Mouse (Mus musculus) ES-Bruce4 (cell line): Measurements from ENCODE around the gene Asic4.

ENCODE experiments used
- EP300 ChIP-seq: IDR thresholded peaks from 2 replicates; pipeline ENCODE4 v1.6.1; 2011; ENCODE audit warnings: low read depth, low read length; ENCODE audit not compliant: insufficient read depth
- POLR2A ChIP-seq: IDR thresholded peaks from one replicate; pipeline ENCODE4 v1.8.1; 2011; ENCODE audit warnings: low read length; ENCODE audit not compliant: insufficient read depth

DNA sequence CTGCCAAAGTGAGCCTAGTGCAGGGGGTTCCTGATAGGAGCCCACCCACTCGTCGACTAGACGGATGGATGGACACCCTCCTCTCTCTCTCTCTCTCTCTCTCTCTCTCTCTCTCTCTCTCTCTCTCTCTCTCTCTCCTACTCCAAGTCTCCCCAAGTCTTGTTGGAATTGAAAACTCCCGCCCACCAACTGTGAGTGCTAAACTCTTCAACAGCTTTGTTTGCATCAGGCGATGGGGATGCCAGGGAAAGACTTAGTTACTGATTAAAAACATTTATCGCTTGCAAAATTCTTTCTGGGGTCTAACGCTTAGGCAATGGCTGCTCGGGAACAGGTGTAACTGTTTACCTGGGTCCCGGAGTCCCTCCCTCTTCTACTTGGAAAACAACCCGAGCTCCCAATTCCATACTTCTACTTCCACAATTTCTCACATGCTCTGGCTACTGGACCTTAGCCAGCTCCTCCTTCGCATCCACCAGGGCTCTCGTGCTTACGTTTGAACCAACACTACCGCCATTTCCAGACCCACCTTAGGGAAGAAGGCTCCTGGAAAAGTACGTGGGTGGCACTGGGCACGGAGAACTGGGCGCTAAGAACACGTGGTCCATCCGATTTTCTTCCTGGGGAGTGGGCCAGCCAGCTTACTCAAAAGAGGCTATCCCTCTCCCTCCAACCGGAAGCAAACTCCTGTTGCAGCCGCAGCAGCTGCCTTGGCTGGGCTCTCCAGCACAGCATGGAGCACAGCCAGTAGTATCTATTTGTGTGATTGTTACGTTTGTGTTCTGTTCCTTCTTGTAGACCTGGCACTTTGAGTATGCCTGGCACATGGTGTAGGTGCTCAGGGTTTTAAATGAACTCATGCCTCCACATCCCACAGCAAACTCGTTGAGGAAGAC is 8.8 kb downstream of the Asic4 start:
- TF ChIP-seq POLR2A: no peak
- no peak for TF ChIP-seq EP300
